Mouse (Mus musculus): Measurements from ENCODE around the gene Adamts7. TPM values are rescaled to one million over a fixed set of nuclear protein-coding genes. Genes with fewer than 3 reads are reported as not detected.

Gene Adamts7
- polyA plus RNA-seq, 1 experiment from 2014 or later, result 4.9 TPM

- H3K36me3 ChIP-seq (ENCODE audit: control insufficient read depth, insufficient read depth, low read length), result no peaks in the 10 kb centered on the region
- WGBS (ENCODE audit: insufficient replicate concordance), result 69% methylated on average over 18 of the region's 18 CpGs
- H3K9ac ChIP-seq (ENCODE audit: low read depth, low read length), result no peak overlapping the region
- no peaks in the 10 kb centered on the region for H3K9me3 ChIP-seq (replicated peaks; ENCODE audit: control insufficient read depth, low read length)
- no peak overlapping the region for H3K27ac ChIP-seq (ENCODE audit: low read depth, low read length)
- H3K4me3 ChIP-seq (ENCODE audit: low read depth, low read length), result no peak overlapping the region
- no peak overlapping the region for H3K4me2 ChIP-seq
- H3K27me3 ChIP-seq (ENCODE audit: control insufficient read depth, insufficient read depth, low read length), result no peaks in the 10 kb centered on the region
- H3K4me1 ChIP-seq (ENCODE audit: control insufficient read depth, insufficient read depth, low read length), result peaks cover 25% of the 10 kb centered on the region
- ATAC-seq (replicated peaks; ENCODE audit: insufficient number of reproducible peaks, low FRiP score, low TSS enrichment), result no peak
Measured at GRCm38 (mm10) chr9:90182636-90183421, 20.0 kb downstream of the Adamts7 start.

GRCm38 (mm10) chr9:90183550-90183949, 20.7 kb downstream of the Adamts7 start:
- no peaks in the 10 kb centered on the region for H3K36me3 ChIP-seq (ENCODE audit: control insufficient read depth, insufficient read depth, low read length)
- peaks cover 26% of the 10 kb centered on the region for H3K4me1 ChIP-seq (ENCODE audit: control insufficient read depth, insufficient read depth, low read length)
- no peaks in the 10 kb centered on the region for H3K9me3 ChIP-seq (replicated peaks; ENCODE audit: control insufficient read depth, low read length)
- no peak overlapping the region for H3K4me2 ChIP-seq
- H3K4me3 ChIP-seq (ENCODE audit: low read depth, low read length), result no peak overlapping the region
- no peak for ATAC-seq (replicated peaks; ENCODE audit: insufficient number of reproducible peaks, low FRiP score, low TSS enrichment)
- no peaks in the 10 kb centered on the region for H3K27me3 ChIP-seq (ENCODE audit: control insufficient read depth, insufficient read depth, low read length)
- no peak overlapping the region for H3K9ac ChIP-seq (ENCODE audit: low read depth, low read length)
- H3K27ac ChIP-seq (ENCODE audit: low read depth, low read length), result no peak overlapping the region
- 58% methylated on average over 3 of the region's 3 CpGs for WGBS (ENCODE audit: insufficient replicate concordance)

GRCm38 (mm10) chr9:90184116-90184515, 21.2 kb downstream of the Adamts7 start:
- 0 out of 2 replicates have a peak overlapping the region, but pooled peaks have one; percentile 15 for H3K27ac ChIP-seq (ENCODE audit: low read depth, low read length)
- peak overlapping the region; percentile 24 for H3K4me2 ChIP-seq
- H3K9me3 ChIP-seq (replicated peaks; ENCODE audit: control insufficient read depth, low read length), result no peaks in the 10 kb centered on the region
- H3K4me3 ChIP-seq (ENCODE audit: low read depth, low read length), result no peak overlapping the region
- WGBS (ENCODE audit: insufficient replicate concordance), result 48% methylated on average over 8 of the region's 8 CpGs
- H3K27me3 ChIP-seq (ENCODE audit: control insufficient read depth, insufficient read depth, low read length), result no peaks in the 10 kb centered on the region
- peaks cover 32% of the 10 kb centered on the region for H3K4me1 ChIP-seq (ENCODE audit: control insufficient read depth, insufficient read depth, low read length)
- no peak overlapping the region for H3K9ac ChIP-seq (ENCODE audit: low read depth, low read length)
- peak; percentile 11; the same call in 1 of the 2 replicates for ATAC-seq (replicated peaks; ENCODE audit: insufficient number of reproducible peaks, low FRiP score, low TSS enrichment)
- no peaks in the 10 kb centered on the region for H3K36me3 ChIP-seq (ENCODE audit: control insufficient read depth, insufficient read depth, low read length)

GRCm38 (mm10) chr9:90185356-90185910, 22.6 kb downstream of the Adamts7 start:
- Histone ChIP-seq H3K27me3 (ENCODE audit: control insufficient read depth, insufficient read depth, low read length) (no peaks in the 10 kb centered on the region), H3K27ac (ENCODE audit: low read depth, low read length) (no peak overlapping the region), H3K4me2 (no peak overlapping the region), H3K9me3 (replicated peaks; ENCODE audit: control insufficient read depth, low read length) (no peaks in the 10 kb centered on the region), H3K4me3 (ENCODE audit: low read depth, low read length) (no peak overlapping the region), H3K9ac (ENCODE audit: low read depth, low read length) (no peak overlapping the region), H3K4me1 (ENCODE audit: control insufficient read depth, insufficient read depth, low read length) (peaks cover 36% of the 10 kb centered on the region), H3K36me3 (ENCODE audit: control insufficient read depth, insufficient read depth, low read length) (no peaks in the 10 kb centered on the region)
- ATAC-seq (replicated peaks; ENCODE audit: insufficient number of reproducible peaks, low FRiP score, low TSS enrichment), result no peak
- 82% methylated on average over 8 of the region's 8 CpGs for WGBS (ENCODE audit: insufficient replicate concordance)

GRCm38 (mm10) chr9:90188893-90189292, 26.0 kb downstream of the Adamts7 start:
- Histone ChIP-seq H3K4me3 (ENCODE audit: low read depth, low read length) (no peak overlapping the region), H3K4me1 (ENCODE audit: control insufficient read depth, insufficient read depth, low read length) (peaks cover 27% of the 10 kb centered on the region), H3K36me3 (ENCODE audit: control insufficient read depth, insufficient read depth, low read length) (no peaks in the 10 kb centered on the region), H3K9ac (ENCODE audit: low read depth, low read length) (no peak overlapping the region), H3K27me3 (ENCODE audit: control insufficient read depth, insufficient read depth, low read length) (no peaks in the 10 kb centered on the region), H3K4me2 (no peak overlapping the region), H3K9me3 (replicated peaks; ENCODE audit: control insufficient read depth, low read length) (no peaks in the 10 kb centered on the region), H3K27ac (ENCODE audit: low read depth, low read length) (0 out of 2 replicates have a peak overlapping the region, but pooled peaks have one; percentile 10)
- WGBS (ENCODE audit: insufficient replicate concordance), result 47% methylated on average over 4 of the region's 4 CpGs
- no peak for ATAC-seq (replicated peaks; ENCODE audit: insufficient number of reproducible peaks, low FRiP score, low TSS enrichment)

GRCm38 (mm10) chr9:90189391-90189790, 26.5 kb downstream of the Adamts7 start:
- peaks cover 22% of the 10 kb centered on the region for H3K4me1 ChIP-seq (ENCODE audit: control insufficient read depth, insufficient read depth, low read length)
- WGBS (ENCODE audit: insufficient replicate concordance), result 48% methylated on average over 5 of the region's 5 CpGs
- no peaks in the 10 kb centered on the region for H3K36me3 ChIP-seq (ENCODE audit: control insufficient read depth, insufficient read depth, low read length)
- no peak for ATAC-seq (replicated peaks; ENCODE audit: insufficient number of reproducible peaks, low FRiP score, low TSS enrichment)
- no peaks in the 10 kb centered on the region for H3K9me3 ChIP-seq (replicated peaks; ENCODE audit: control insufficient read depth, low read length)
- H3K4me3 ChIP-seq (ENCODE audit: low read depth, low read length), result no peak overlapping the region
- no peaks in the 10 kb centered on the region for H3K27me3 ChIP-seq (ENCODE audit: control insufficient read depth, insufficient read depth, low read length)
- H3K27ac ChIP-seq (ENCODE audit: low read depth, low read length), result no peak overlapping the region
- no peak overlapping the region for H3K4me2 ChIP-seq
- H3K9ac ChIP-seq (ENCODE audit: low read depth, low read length), result no peak overlapping the region

GRCm38 (mm10) chr9:90195000-90195399, 32.1 kb downstream of the Adamts7 start:
- H3K4me3 ChIP-seq (ENCODE audit: low read depth, low read length), result no peak overlapping the region
- no peak overlapping the region for H3K4me2 ChIP-seq
- no peak overlapping the region for H3K9ac ChIP-seq (ENCODE audit: low read depth, low read length)
- WGBS (ENCODE audit: insufficient replicate concordance), result 68% methylated on average over 10 of the region's 10 CpGs
- no peak for ATAC-seq (replicated peaks; ENCODE audit: insufficient number of reproducible peaks, low FRiP score, low TSS enrichment)
- H3K36me3 ChIP-seq (ENCODE audit: control insufficient read depth, insufficient read depth, low read length), result peaks cover under 1% of the 10 kb centered on the region; the same call in 1 of the 2 replicates
- no peak overlapping the region for H3K27ac ChIP-seq (ENCODE audit: low read depth, low read length)
- H3K4me1 ChIP-seq (ENCODE audit: control insufficient read depth, insufficient read depth, low read length), result peaks cover 14% of the 10 kb centered on the region
- no peaks in the 10 kb centered on the region for H3K9me3 ChIP-seq (replicated peaks; ENCODE audit: control insufficient read depth, low read length)
- no peaks in the 10 kb centered on the region for H3K27me3 ChIP-seq (ENCODE audit: control insufficient read depth, insufficient read depth, low read length)

GRCm38 (mm10) chr9:90196262-90196661, 33.4 kb downstream of the Adamts7 start:
- H3K4me1 ChIP-seq (ENCODE audit: control insufficient read depth, insufficient read depth, low read length), result peaks cover 14% of the 10 kb centered on the region
- no peaks in the 10 kb centered on the region for H3K9me3 ChIP-seq (replicated peaks; ENCODE audit: control insufficient read depth, low read length)
- no peak overlapping the region for H3K9ac ChIP-seq (ENCODE audit: low read depth, low read length)
- H3K36me3 ChIP-seq (ENCODE audit: control insufficient read depth, insufficient read depth, low read length), result peaks cover 4% of the 10 kb centered on the region; the same call in 1 of the 2 replicates
- H3K27ac ChIP-seq (ENCODE audit: low read depth, low read length), result no peak overlapping the region
- WGBS (ENCODE audit: insufficient replicate concordance), result 68% methylated on average over 7 of the region's 7 CpGs
- ATAC-seq (replicated peaks; ENCODE audit: insufficient number of reproducible peaks, low FRiP score, low TSS enrichment), result no peak
- no peak overlapping the region for H3K4me2 ChIP-seq
- no peaks in the 10 kb centered on the region for H3K27me3 ChIP-seq (ENCODE audit: control insufficient read depth, insufficient read depth, low read length)
- H3K4me3 ChIP-seq (ENCODE audit: low read depth, low read length), result no peak overlapping the region
